Mouse (Mus musculus) embryonic facial prominence, embryonic 12.5 days (tissue): ENCODE measurements at regions not wholly inside any gene's neighbourhood (a gene's known extent, or its start where the extent isn't known, plus 50 kb on each side); places are given as distances from the start of the nearest gene placed in this dataset.

Source experiments
- ATAC-seq: fragments of 200-750 bp; cut with Nextera tagmentation; 2 replicates; pipeline ENCODE4 v1.8.0; 2017; ENCODE audit not compliant: insufficient number of reproducible peaks, insufficient read depth, low FRiP score, low TSS enrichment
- H3K27ac ChIP-seq: fragments of 300-500 bp; sonication (generic); 2 replicates; pipeline ENCODE4 v1.5.1; 2016; ENCODE audit warnings: mild to moderate bottlenecking
- H3K27me3 ChIP-seq: fragments of 300-500 bp; sonication (generic); 2 replicates; pipeline ENCODE4 v1.6.1; 2016; ENCODE audit warnings: mild to moderate bottlenecking, moderate library complexity
- H3K36me3 ChIP-seq: fragments of 300-500 bp; sonication (generic); 2 replicates; pipeline ENCODE4 v1.6.1; 2016; ENCODE audit warnings: mild to moderate bottlenecking
- H3K4me1 ChIP-seq: fragments of 300-500 bp; sonication (generic); 2 replicates; pipeline ENCODE4 v1.6.1; 2016
- H3K4me2 ChIP-seq: fragments of 300-500 bp; sonication (generic); replicated peaks from 2 replicates; pipeline ENCODE4 v1.6.1; 2016; ENCODE audit warnings: mild to moderate bottlenecking, moderate library complexity
- H3K4me3 ChIP-seq: fragments of 300-500 bp; sonication (generic); 2 replicates; pipeline ENCODE4 v1.5.1; 2016; ENCODE audit warnings: mild to moderate bottlenecking
- H3K9ac ChIP-seq: fragments of 300-500 bp; sonication (generic); 2 replicates; pipeline ENCODE4 v1.6.1; 2016; ENCODE audit warnings: mild to moderate bottlenecking, moderate library complexity
- H3K9me3 ChIP-seq: fragments of 300-500 bp; sonication (generic); 2 replicates; pipeline ENCODE4 v1.6.1; 2016; ENCODE audit warnings: mild to moderate bottlenecking, moderate library complexity
- WGBS: fragments of 180-500 bp; shearing (Covaris S2); methylation state at CpG from one replicate; pipeline ENCODE4 v1.1.7; 2016; 5-methylcytosine and 5-hydroxymethylcytosine counted together

DNA sequence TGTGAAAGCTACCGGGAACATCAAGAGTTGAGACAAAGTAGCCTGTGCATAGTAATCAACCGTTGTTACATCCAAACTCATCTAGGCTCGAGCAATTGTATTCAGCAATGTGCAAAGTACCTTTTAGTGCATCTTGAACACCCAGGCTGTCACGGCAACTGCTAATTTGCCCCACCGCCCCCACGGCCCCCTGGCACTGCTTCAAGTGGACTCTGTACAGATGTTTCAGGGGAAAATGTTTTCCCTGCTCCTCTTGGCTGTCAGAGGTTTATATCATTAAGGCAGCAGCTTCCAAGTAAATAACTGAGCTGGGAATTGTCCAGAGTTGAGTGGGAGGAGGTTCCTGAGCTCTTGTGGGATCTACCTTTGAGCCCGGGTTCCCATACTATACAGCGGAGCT, 107.4 kb downstream of the Rpap3 start:
- Histone ChIP-seq H3K9me3 (no peaks in the 10 kb centered on the region), H3K9ac (no peak overlapping the region), H3K4me1 (peaks cover 4% of the 10 kb centered on the region; the same call in 1 of the 2 replicates), H3K27ac (no peak overlapping the region), H3K4me3 (no peak overlapping the region), H3K36me3 (no peaks in the 10 kb centered on the region), H3K4me2 (no peak overlapping the region), H3K27me3 (no peaks in the 10 kb centered on the region)
- WGBS, result 83% methylated on average over 8 of the region's 8 CpGs
- ATAC-seq, result no peak

DNA sequence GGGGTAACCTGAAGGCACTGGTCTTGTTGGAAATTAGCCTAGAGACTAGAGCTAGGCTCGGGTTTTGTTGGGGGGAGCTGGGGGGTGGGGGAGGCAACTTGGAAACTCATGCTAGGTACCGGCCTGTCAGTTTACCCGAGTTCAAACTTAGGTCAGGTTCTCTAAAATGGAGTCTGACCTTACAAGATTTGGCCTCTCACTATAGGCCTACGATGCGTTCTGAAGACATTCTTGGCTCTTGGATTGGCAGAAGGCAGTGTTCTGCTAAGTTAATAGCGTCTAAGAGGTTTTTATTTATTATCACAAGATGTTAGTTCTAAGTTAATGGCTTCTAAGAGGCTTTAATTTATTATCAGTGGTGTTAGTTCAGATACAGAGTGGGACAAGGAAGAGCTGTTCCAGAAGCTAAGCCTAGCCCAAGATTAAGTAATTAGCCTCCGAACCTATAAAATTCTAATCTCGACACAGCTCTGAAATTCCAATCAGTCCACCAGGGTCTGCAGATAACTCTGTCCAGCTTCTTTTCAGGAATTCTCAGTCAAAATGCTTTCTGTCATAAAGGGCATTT, 109.0 kb downstream of the Rpap3 start:
- no peak for ATAC-seq
- no peak overlapping the region for H3K4me2 ChIP-seq
- H3K9me3 ChIP-seq, result no peaks in the 10 kb centered on the region
- no peak overlapping the region for H3K27ac ChIP-seq
- peaks cover 4% of the 10 kb centered on the region; the same call in 1 of the 2 replicates for H3K4me1 ChIP-seq
- WGBS, result 71% methylated on average over 8 of the region's 8 CpGs
- H3K36me3 ChIP-seq, result no peaks in the 10 kb centered on the region
- H3K4me3 ChIP-seq, result no peak overlapping the region
- no peak overlapping the region for H3K9ac ChIP-seq
- no peaks in the 10 kb centered on the region for H3K27me3 ChIP-seq

DNA sequence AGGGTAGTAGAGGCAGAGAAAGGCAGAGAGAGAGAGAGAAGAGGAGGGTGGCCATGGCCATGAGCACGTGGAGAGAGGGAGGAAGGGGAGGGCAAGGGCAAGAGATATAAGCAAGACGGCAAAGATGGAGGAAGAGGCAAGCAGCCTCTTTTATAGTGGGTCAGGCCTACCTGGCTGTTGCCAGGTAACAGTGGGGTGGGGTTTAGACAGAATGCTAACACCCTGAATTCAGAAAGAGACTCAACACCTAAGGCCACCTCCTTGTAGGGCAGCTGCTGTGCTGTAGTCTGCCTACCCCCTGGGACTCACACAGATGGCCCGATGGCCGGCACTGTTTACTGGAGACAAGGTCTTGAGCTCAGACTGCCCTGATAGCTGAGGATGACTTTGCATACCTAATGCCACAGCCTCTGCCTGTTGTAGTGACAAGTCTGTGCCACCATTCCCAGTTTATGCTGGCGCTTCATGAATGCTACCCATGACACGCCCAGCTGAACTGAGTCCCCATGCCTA, 110.3 kb downstream of the Rpap3 start:
- Histone ChIP-seq H3K27me3 (no peaks in the 10 kb centered on the region), H3K4me2 (no peak overlapping the region), H3K36me3 (no peaks in the 10 kb centered on the region), H3K9ac (no peak overlapping the region), H3K4me1 (peaks cover 4% of the 10 kb centered on the region; the same call in 1 of the 2 replicates), H3K4me3 (no peak overlapping the region), H3K9me3 (no peaks in the 10 kb centered on the region), H3K27ac (no peak overlapping the region)
- no peak for ATAC-seq
- WGBS, result 84% methylated on average over 6 of the region's 6 CpGs

DNA sequence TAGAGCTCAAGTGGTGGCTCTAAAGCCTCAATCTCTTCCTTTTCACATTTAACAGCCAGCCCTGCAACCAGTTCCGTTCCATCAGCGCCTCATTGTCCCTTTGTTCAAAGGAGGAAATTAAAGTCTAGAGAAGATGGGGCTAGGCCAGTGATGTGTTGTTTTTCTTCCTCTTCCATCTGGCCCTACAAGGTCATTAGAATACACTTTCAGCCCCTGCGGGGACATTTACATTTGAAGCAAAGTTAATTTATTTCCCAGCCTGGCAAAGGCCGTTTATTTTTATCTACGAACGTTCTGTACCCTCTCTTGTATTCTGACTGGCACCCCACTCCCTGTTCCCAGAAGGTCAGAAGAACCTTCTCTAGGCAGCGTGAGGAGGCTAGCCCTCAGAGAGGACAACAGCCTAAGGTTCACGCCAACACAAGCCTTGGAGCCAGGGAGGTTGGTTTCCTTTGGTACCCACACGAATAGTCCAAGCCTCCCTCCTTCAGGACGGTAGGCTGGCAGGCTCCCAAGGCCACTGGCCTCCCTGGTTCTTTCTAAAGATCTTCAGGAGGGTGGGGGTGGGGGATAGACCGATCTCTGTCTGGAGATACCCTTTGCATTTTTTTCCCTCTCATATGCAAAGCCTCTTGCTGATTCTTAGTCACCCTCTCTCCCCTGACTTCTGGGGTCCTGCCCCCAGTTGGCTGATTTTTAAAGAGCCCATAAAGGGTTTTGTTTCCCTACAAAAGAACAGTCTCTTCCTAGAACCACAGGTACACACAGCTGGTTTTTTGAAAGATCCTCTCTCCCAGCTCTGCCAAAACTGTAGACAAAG, 111.6 kb downstream of the Rpap3 start:
- no peaks in the 10 kb centered on the region for H3K36me3 ChIP-seq
- no peak for ATAC-seq
- peaks cover 4% of the 10 kb centered on the region; the same call in 1 of the 2 replicates for H3K4me1 ChIP-seq
- no peaks in the 10 kb centered on the region for H3K9me3 ChIP-seq
- H3K4me2 ChIP-seq, result no peak overlapping the region
- no peaks in the 10 kb centered on the region for H3K27me3 ChIP-seq
- no peak overlapping the region for H3K9ac ChIP-seq
- H3K4me3 ChIP-seq, result no peak overlapping the region
- H3K27ac ChIP-seq, result no peak overlapping the region
- WGBS, result 51% methylated on average over 11 of the region's 11 CpGs

DNA sequence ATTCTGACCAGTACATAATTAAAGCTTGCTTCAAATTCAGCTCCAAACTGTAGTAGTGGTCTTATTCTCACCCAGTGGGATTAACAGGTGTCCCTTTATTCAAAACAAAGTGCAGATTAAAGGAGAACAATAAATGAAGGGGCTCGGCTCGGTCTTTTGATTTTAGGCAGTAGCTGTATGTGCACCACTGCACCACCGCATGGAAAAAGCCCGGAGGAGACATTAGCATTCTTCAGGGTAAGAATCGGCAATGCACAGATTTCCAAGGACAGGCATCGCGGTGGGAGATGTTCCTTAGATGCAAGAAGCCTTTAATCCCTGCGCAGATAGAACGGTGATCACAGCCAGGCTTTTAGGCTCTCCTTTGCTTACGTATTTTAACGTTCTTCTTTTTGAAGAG, 112.8 kb downstream of the Rpap3 start:
- Histone ChIP-seq H3K27me3 (no peaks in the 10 kb centered on the region), H3K4me1 (peaks cover 4% of the 10 kb centered on the region; the same call in 1 of the 2 replicates), H3K9me3 (no peaks in the 10 kb centered on the region), H3K9ac (no peak overlapping the region), H3K4me2 (no peak overlapping the region), H3K4me3 (no peak overlapping the region), H3K36me3 (no peaks in the 10 kb centered on the region), H3K27ac (no peak overlapping the region)
- ATAC-seq, result no peak
- WGBS, result 83% methylated on average over 11 of the region's 11 CpGs

DNA sequence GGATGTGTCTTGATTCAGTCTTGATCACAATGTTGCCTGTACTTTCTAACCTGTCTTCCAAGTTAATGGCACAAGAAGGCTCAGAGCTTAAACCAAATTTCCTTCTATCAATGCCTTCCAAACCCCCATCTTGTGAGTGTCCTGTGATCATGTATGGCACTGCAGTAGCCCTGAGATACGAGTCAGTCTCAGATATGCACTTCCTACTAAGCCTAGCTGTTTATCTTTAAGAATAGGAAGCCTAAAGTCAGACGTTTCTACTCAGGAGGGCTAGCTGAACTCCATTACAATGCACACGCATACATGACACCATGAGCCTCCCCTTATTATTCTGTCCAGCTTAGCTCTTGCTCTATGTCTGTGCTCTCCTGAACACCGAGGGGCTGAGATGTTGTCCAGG, 114.2 kb downstream of the Rpap3 start:
- Histone ChIP-seq H3K4me1 (0 out of 2 replicates have a peak, but pooled peaks cover 4% of the 10 kb centered on the region), H3K27me3 (no peaks in the 10 kb centered on the region), H3K9ac (no peak overlapping the region), H3K9me3 (no peaks in the 10 kb centered on the region), H3K4me2 (no peak overlapping the region), H3K4me3 (no peak overlapping the region), H3K36me3 (no peaks in the 10 kb centered on the region), H3K27ac (no peak overlapping the region)
- ATAC-seq, result no peak
- WGBS, result 76% methylated on average over 4 of the region's 4 CpGs

DNA sequence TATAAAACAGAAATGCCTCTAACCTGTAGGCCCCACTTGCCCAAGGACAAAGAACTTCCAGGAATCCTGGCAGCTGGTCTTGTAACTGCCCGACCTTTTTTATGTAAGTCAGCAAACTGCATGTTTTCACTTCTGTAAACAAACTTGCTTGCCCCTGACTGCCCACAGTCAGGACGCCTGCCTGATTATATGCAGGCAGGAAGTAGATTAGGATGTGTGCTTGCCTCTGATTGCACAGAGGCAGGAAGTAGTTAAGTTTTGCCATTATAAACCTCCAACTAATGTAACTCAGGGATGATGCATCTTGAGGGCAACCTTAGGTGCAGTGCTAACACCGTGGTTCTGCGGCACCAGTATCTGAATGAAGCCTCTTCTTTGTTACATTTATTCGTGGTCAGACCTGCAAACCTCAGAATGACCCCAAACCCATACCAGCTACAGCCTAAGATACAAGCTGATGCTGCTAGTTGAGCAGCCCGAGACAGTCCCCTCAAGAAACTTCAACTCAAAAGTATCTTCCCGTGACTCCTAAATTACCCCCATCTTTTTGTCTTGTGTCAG, 114.8 kb downstream of the Rpap3 start:
- H3K4me1 ChIP-seq, result no peaks in the 10 kb centered on the region
- no peak overlapping the region for H3K9ac ChIP-seq
- H3K27me3 ChIP-seq, result no peaks in the 10 kb centered on the region
- no peak for ATAC-seq
- no peak overlapping the region for H3K27ac ChIP-seq
- no peaks in the 10 kb centered on the region for H3K36me3 ChIP-seq
- no peak overlapping the region for H3K4me3 ChIP-seq
- no peaks in the 10 kb centered on the region for H3K9me3 ChIP-seq
- H3K4me2 ChIP-seq, result no peak overlapping the region
- 61% methylated on average over 7 of the region's 7 CpGs for WGBS

DNA sequence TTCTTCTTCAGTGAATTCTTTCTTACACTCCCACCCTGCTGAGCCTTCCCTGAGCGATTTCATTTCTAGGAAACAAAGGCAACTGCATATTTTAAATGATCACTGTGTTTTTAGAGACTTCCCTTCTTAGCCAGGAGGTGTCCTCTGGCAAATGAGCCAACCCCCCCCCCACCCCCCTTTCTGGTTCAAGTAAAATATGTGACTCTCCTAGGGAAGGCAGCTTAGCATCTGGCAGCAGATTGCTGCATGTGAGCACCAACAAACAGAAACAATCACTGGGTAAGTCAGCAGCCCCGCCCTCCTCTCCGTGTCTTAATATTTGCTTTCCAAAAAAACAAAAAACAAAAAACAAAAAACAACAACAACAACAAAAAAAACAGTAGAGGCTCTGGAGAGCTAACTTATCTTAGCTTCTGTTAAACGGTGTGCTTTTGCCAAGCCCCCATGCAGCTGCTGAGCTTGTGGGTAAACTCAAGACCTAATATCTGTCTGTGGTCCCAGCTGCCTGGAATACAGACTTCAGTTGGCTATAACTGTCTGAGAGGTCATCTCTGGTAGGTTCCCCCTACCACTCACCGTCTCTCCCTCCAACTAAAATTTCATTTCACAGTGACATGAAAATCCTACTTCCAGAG, 117.9 kb downstream of the Rpap3 start:
- H3K36me3 ChIP-seq, result no peaks in the 10 kb centered on the region
- H3K4me2 ChIP-seq, result no peak overlapping the region
- no peaks in the 10 kb centered on the region for H3K9me3 ChIP-seq
- H3K27me3 ChIP-seq, result no peaks in the 10 kb centered on the region
- no peak overlapping the region for H3K27ac ChIP-seq
- no peaks in the 10 kb centered on the region for H3K4me1 ChIP-seq
- no peak overlapping the region for H3K9ac ChIP-seq
- no peak overlapping the region for H3K4me3 ChIP-seq
- ATAC-seq, result no peak
- WGBS, result 82% methylated on average over 5 of the region's 5 CpGs

DNA sequence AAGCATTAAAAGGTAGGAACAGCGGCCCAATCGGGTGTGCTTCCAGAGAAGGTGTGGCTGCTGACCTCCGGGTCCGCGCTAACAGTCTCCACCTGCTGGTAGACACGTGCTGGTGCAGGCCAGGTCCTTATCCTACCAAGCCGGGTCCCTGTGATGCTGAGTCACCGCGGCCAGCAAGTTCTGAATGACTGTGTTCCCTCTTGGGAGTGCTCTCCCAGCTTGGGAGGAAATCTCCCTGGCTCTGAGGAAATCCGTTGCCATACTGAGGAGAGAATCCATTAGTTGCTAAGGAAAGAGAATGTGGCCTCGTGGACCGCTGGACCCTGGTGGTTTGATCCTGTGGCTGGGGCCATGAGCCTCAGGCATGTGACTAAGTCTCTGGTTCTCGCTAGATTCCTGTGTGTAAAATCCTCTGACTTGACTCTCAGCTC, 123.9 kb downstream of the Rpap3 start:
- Histone ChIP-seq H3K36me3 (no peaks in the 10 kb centered on the region), H3K4me2 (no peak overlapping the region), H3K27me3 (no peaks in the 10 kb centered on the region), H3K27ac (no peak overlapping the region), H3K4me1 (no peaks in the 10 kb centered on the region), H3K9ac (no peak overlapping the region), H3K4me3 (no peak overlapping the region), H3K9me3 (no peaks in the 10 kb centered on the region)
- 28% methylated on average over 13 of the region's 13 CpGs for WGBS
- no peak for ATAC-seq

DNA sequence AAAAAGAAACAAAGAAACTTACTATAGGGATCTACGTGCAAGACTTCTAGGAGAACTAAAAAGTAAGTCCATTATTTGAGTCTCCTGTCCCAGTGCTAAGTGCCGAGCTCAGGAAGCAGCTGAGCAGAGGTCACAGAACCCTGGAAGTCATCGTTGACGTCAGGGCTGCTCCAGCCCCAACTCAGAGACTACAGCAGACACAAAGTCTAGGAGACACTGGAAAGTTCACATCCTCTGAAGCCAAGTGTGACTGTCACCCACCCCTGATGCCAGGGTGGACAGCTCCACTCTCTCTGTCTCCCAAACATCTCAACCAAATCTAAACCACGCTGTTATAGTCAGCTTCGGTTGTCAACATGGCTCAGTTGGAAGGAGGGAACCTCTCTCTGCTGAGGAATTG, 124.9 kb downstream of the Rpap3 start:
- H3K9ac ChIP-seq, result no peak overlapping the region
- WGBS, result 63% methylated on average over 6 of the region's 6 CpGs
- no peak overlapping the region for H3K27ac ChIP-seq
- peaks cover 3% of the 10 kb centered on the region; the same call in 1 of the 2 replicates for H3K4me1 ChIP-seq
- H3K27me3 ChIP-seq, result no peaks in the 10 kb centered on the region
- no peaks in the 10 kb centered on the region for H3K36me3 ChIP-seq
- H3K4me3 ChIP-seq, result no peak overlapping the region
- H3K4me2 ChIP-seq, result no peak overlapping the region
- no peaks in the 10 kb centered on the region for H3K9me3 ChIP-seq
- ATAC-seq, result no peak; the same call in 1 of the 2 replicates

DNA sequence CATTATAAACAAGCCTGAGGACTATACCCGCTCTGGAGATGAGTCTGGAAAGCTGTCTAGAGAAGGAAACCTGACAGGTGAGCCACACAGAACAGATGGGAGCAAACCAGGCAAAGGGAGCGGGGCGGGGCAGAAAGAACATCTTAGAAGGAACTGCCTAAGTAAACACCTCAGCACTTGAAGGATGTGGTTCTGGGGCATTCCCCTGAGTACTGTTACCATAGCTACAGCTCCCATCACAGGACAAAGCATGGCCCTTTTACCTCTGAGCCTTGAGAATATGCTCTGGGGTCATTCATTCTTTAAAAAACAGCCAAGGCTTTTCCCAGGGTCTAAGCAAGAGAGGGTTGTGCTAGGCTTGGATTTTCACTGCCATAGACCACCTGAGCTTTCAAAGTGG, 127.6 kb downstream of the Rpap3 start:
- no peaks in the 10 kb centered on the region for H3K9me3 ChIP-seq
- WGBS, result 90% methylated on average over 3 of the region's 3 CpGs
- no peak overlapping the region for H3K4me3 ChIP-seq
- H3K9ac ChIP-seq, result no peak overlapping the region
- peaks cover 3% of the 10 kb centered on the region; the same call in 1 of the 2 replicates for H3K4me1 ChIP-seq
- H3K4me2 ChIP-seq, result no peak overlapping the region
- no peak overlapping the region for H3K27ac ChIP-seq
- no peaks in the 10 kb centered on the region for H3K36me3 ChIP-seq
- no peak for ATAC-seq
- H3K27me3 ChIP-seq, result no peaks in the 10 kb centered on the region
